Mouse (Mus musculus) layer of hippocampus, postnatal 25 days (tissue): ENCODE results near the gene Grhpr. TPM values are rescaled to one million over a fixed set of nuclear protein-coding genes. Genes with fewer than 3 reads are reported as not detected.
"Not testable (repeated sequence)": the region's sequence is repeated elsewhere in the genome, so short reads cannot be mapped to it uniquely, and the experiment has no call there.

Experiments
- DNase-seq, 2 experiments: peaks; one replicate each; pipeline ENCODE4 v3.0.0; 2022; ENCODE audit warnings: mixed read lengths in 2 of 2, low spot score in 1 of 2; ENCODE audit errors: extremely low spot score in 1 of 2
- total RNA-seq, 2 experiments: library from RNA; stranded (reverse); gene quantifications; 2 replicates each; pipeline ENCODE4 v1.2.3; 2021

Grhpr gene
- total RNA-seq, 2 experiments from 2014 or later, result 22.2 to 31.1 TPM

DNA sequence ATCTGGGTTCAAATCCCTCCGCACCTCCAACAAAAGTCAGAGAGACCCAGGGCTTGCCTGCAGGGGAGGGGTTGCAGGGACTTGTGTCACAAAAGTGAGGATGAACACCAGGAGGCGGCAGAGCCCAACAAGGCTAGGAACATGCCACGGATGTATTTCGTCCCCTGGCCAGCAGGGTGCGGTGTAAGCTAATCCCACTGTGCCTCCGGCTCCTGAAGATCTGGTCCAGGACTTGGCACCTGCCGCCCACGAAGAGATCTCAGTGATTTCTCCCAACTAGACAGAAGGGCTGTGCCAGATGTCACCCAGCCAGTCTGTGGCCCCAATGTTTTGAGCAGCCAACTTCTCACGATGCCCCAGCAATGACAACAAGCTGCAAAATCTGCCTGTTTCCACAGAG is 7.7 kb upstream of the Grhpr start:
- DNase-seq, result peak; percentile 81 to 96

DNA sequence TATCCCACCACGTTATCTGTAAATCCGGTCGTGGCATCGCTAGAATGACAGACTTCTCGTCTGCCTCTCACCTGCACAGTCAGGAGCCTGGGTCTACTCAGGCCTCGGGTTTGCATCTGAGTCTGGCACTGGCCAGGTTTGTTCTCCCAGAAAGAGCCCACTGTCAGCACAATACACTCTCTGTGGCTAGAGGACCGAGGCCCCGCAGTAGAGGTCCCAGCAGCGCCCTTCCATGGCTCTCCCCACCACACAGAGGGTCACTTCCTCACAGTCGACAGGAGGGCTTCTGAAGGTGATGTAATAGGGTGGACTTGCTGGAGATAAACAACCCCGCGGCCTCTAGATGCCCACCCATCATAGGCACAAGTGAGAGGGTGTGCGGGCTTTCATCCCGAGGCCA is 7.3 kb upstream of the Grhpr start:
- no peak for DNase-seq

DNA sequence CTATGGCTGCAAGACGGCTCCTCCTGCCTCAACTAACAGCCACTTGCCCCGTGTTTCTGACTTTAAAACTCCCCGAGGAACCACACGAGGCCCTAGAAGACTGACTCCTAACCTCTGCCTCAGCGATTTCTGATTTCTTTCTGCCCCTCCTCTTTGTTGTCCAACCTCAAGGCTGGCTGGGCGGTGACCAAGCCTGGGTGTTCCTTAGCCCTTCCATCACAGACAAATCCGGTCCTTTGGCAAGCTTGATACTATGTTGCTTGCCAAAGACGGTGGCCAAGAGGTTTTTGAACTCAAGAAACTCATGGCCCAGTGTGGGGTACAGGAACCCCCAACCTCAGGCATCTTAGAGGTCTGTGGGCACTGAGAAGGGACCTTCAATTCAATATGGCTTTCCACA is 6.9 kb upstream of the Grhpr start:
- DNase-seq, result no peak

DNA sequence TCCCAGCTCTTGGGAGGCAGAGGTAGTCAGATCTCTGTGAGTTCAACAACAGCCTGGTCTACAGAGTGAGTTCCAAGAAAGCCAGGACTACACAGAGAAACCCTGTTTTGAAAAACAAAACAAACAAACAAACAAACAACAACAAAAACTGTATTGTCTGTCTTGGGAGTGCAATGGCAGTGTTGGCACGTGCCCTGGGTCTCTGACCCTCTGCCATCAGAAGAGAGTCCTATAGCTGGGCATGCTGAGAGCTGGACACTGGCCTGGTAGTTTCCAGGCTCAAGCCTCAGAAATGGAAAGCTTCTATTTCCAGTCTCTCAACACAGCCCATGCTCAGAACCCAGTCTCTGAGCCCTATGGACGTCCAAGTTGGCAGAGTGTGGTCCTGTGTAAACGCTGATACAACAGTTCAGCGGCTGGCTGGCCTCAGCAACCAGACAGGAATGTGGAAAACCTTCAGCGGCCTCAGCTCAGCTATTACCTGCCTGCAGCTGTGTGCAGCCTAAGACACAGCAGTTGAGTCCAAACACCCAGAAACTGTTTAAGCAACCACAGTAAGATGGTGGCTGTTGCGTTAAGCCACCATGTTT is 5.1 kb upstream of the Grhpr start:
- no peak for DNase-seq

DNA sequence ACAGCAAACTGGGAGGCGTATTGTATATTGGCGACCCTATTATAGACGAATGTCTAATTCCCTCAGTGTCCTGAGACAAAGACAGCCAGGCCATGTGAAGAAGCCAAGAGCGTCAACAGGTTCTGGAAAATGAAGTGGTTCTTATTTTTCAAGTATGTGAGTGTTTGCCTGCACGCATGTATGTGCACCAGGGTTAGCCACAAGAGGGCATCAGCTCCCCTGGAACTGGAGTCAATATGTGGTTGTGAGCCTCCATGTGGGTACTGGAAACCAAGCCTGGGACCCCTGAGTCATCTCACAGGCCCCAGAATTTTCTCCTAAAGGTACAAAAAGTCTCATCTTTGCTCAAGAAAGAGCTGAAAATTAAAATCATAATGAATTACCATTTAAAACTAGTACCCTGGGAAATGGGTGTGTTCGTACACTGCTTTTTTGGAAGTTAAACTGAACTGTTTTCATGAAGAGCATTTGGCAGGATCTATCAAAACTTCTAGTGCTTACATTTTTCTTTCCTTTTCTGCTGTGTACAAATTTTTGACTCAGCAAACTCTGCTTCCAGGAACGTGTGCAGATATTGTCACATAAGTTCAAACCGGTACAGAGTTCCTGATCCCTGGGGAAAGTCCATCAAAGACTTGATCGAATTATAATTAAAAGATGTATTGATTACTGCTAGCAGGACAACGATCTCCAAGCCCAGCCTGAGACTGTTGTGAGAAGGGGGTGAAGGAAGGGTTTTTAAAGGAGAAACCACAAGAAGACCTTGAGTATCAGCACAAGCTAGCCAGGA is 4.1 kb upstream of the Grhpr start:
- DNase-seq, result no peak

DNA sequence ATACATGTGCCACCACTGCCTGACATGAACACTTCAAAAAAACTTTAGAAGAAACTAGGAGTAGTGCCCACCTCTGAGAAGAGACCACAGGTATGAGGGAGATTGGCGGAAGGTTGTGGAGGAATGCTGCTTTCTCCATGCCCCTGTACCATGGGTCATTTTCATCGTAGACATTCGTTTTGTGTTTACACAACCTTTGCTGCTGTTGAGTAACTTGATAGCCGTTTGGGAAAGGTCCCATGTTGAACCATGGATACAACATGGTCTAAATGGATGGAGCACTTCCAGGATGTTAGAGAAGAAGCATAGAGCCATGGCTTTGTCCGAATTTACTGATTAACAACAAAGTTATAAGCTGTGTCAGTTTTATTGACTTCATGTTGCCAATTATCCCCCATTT is 3.0 kb upstream of the Grhpr start:
- no peak for DNase-seq

DNA sequence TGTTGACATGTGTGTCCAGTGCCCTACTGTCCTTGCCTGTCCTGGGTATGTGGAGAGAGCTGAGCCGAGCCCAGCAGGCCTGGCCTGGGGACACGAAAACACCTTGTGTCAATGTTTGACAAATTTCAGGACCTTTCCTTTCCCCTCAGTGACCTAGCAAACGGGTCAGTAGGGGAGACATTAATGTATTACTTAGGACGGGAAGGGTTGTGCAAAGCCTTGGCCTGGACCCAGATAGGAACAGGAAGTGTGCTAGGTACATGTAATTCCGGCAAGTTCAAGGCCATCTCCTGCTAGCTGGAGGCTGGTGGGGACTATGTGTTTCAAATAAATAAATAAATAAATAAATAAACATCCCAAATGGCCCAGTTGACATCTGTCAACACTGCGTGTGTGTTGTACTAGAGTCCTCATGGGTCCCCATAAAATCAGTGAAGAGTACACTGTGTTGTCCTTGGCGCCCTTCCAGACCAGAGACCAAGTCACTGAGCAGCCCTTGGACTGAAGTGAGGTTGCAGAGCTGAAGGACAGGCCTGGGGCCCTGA is 1.3 kb upstream of the Grhpr start:
- no peak for DNase-seq

DNA sequence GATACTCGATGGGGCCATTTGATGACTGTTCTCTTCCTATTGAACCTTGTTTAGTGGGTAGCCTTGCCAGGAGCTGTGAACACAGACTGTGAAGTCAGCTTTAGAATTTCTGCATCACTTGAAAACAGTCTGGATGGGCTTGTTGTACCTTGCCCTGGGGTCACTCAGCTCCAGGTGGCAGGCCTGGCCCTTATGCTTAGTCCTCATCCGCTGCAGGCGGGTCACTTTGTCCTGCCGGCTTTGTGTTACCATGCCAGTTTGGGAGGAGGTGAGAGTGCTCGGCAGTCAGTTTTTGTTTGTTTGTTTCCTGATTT is 736 bp downstream of the Grhpr start:
- DNase-seq, result no peak

DNA sequence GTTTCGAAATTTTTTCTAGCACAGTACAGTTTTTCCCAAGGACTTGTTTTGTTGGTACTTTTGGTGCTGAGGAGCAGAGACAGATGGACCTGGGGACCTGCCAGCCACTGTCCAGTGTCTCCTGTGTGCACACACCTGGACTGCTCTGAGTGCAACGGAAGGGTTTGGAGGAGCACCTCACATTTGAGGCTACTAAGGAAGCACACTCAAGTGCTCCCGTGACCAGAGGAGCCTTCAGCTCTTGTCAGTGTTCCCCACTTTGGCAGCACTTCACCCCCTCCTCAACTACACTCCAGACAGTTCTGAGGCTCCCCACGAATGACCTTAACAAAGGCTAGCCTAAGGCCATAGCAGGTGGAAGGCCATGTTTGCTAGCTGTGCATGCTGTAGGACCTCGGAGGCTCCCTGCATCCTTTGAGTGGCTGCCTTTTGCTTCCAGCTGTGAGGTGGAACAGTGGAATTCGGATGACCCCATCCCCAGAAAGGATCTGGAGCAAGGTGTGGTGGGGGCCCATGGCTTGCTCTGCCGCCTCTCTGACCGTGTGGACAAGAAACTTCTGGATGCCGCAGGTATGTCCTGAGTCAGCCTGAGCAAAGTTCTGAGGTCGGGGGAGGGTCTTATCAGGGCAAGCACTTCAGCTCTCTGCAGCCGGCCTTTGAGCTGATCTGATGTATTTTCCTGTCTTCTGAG is 1.4 kb downstream of the Grhpr start:
- DNase-seq, result no peak

DNA sequence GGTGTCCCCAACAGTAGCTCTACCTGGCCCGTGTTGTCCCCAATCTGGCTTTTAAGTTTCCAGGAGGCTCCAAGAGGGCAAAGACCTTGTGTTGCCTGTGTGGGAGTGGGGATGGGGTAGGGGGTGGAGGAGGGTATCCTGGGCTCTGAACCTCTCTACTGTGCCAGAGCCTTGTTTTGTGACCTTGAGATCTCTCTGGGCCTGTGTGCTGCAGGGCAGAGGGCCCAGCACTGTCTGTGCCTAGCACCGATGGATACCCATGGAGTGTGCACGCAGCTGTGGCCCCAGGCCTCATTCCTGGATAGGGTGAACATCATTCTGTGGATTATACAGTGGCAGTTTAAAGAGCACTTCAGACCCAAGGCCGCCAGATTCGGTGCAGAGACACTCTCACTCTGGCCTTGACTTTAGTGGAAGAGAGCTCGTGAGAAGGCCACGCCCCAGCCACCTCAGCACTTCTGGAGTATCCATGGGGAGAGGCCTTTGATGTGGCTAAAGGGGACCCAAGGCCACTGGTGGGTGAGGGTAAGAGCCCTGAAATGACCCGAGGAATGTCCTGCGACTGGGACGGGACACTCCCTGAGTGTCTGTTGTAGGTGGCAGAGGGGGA is 2.0 kb downstream of the Grhpr start:
- no peak for DNase-seq

DNA sequence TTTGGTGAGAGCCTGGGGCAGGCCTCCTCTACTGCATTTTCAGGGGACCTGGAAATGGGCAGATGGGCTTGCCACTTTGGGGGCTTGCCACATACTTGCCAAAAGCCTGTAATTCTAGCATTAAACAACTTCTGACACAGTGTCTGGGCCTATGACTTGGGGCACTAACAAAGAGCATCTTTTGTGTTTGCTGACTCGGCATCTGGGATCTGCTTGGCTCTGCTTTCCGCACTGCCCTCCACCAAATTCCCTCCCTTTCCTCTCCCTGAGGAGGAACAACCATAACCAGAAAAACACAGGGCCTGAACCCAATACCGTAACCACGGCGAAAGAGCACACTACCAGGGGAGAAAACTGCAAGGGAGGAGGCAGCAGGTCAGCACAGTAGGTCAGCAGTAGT is 9.4 kb downstream of the Grhpr start:
- no peak for DNase-seq

DNA sequence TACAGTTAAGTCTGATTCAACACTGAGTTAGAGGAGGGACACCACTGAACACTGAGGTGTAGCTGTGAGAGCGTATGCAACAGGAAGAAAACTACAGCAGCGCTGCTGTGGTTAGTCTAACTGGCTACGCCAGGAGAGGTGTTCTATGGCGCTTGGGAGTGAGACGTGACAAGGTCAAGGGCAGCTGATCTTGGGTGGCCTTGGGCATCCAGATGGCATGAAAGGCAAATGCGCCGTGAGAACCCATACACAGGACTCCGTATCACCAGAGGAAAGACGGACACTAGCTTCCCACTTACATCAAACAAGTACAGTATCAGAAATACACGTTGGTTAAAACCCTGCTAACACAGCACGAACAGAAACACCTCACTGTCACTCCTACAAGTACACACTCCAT is 11.1 kb downstream of the Grhpr start:
- not testable (repeated sequence) for DNase-seq

DNA sequence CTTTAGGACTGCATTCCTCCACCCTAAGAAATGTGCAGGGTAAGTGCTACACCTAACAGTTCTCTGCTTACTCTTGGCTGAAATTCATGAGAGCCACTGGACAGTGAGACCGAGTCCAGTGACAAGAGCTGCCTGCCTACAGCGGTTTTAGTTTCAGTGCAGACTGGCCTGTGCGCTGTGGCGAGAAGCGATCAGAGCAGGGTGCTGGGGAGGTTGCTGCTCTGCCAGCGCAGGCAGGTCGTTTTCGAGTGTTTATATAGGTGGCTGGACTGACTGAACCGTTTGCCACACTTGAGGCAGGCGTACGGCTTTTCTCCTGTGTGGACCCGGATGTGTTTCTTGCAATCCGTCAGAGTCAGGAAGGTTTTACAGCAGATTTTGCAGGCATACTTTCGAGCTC is 12.0 kb downstream of the Grhpr start:
- DNase-seq, result not testable (repeated sequence)

DNA sequence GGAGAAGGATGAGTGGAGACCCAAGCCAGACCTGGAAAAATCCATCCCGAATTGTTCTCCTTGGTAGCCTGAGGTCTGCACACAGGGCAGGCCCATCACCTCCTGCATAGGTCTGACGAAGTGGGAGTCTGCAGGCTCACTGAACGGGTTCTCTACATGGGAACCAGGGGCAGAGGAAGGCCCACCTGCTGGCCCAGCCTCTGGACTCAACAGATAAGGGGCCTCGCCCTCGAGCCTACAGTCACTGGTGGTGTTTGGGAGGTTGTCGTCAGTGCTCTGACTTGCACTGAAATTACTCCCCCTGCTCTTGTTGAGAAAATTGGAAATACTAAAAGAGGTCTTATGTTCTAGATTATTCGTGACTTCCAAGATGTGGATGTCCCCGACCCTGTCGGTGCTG is 12.7 kb downstream of the Grhpr start:
- DNase-seq, result no peak

DNA sequence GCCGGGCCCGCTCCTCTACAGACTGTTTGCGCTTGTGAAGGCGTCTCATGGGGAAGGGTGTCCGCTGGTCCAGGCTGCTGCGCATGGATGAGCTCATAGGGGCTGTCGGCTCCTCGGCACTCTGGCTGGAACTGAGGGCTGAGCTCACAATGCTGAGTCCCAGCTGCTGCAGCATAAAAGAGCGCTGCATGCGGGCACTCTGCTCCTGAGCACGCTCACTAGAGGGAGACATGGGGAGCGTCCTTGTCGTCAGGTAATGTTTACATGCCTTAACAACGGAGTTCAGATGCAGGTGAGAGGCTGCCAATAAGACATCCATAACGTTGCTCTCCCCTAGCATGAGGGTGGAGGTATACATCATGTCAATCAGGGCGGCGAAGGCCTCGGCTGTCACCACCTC is 13.6 kb downstream of the Grhpr start:
- no peak for DNase-seq

DNA sequence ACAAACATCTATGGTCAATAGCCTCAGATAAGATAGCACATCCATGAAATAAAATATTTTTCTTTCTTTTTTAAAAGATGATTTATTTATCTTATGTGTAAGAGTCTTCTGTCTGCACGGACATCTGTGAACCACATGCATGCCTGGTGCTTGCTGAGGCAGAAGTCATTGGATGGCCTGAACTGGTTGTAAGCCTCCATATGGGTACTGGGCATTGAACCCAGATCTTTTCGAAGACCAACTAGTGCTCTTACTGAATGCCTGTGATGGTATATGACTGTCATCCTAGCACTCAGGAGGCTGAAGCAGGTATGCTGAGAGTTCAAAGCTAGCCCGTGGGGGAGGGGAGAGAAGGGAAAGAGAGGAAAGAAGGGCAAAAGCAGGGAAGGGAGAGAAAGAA is 16.9 kb downstream of the Grhpr start:
- DNase-seq, result no peak

DNA sequence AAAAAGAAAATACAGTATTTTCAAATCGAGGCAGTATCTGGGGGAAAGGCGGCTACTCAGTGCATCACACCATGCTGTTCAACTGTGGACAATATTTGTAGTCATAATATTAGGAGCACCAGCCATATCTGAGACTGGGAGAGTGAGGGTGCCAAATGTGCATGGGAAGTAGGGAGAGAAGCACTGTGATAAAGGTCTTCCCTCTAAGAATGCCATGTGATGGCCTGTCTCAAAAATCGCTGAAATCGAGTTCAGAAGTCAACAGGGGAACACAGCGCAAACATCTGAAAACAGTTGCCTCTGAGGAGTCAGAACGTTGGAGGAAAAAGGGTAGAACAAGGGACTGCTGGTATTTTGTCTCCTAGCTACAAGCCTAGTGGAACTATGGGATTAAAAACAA is 18.8 kb downstream of the Grhpr start:
- no peak for DNase-seq

DNA sequence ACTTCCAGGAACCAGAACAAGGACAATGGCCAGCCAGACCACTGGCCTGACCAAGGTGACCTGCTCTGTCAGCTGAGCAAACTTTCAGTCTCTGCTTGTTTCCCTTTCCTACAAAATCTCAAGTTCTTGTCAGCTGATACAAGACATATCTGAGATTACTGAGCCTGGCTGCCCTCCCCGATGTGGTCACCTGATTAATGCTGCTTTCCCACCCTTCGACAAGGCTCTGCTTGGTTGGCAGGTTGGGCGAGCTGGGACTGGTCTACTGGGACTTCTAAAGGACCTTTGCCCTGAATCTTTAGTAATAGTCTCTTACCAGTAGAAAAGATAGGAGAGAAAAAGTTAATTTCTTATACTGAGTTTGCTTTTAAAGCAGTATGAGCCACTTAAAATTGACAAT is 24.3 kb downstream of the Grhpr start:
- DNase-seq, result no peak

DNA sequence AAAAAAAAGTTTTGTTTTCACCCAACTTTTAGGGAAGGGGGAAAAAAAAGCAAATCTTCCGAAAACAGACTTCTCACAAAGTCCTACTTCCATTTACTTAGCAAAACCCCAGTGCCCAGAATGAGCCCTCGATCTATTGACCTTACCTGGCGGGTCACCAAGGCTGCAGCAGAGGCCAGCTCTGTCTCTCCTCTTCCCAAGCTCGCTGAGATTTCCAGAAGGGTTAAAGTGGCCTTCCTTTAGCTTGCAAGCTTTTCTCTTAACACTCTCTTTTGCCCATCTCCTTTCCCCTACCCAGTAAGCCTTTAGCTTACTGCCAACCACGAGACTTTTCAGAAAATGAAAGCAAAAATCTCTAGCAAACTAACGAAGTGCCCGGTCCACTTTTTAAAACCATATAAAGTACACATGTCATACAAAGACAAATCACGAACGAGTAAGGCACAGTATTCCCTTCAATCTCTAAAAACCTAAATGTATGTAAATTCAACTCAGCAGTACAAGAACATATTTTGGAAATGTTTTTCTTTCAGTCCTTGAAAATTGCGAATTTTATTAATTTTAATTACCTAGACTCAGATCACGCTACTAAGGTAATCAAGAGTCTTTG is 29.7 kb downstream of the Grhpr start:
- DNase-seq, result no peak

DNA sequence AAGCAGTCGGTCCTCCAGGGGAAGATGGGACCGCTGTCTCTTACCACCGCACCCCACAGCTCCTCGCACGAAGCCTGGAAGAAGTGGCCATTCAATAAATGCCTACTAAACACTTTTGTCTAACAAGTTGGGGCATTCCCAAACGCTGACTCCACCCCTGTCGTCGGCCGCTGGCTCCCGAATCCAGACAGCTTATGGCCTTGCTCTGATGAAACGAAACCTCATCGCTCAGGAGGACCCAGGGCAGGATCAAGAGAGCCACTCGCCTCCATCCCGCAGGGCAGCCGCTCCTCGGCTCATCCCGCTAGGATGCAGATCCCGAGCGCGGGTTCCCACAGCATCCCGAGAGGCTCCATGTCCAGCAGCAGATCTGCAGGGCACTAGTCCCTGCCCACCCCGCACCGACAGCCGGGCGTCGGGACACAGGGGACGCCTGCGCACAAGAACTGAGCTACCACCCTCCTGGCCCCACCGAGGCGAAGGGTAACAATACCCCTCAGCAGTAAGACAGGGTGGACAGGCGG is 30.4 kb downstream of the Grhpr start:
- peak in 1 of 2 experiments; percentile 46 for DNase-seq
